Mouse (Mus musculus) lung, postnatal 0 days (tissue): ENCODE data around the gene Tgfb3. TPM values are rescaled to one million over a fixed set of nuclear protein-coding genes. Genes with fewer than 3 reads are reported as not detected.

Experiments used
- ATAC-seq: fragments of 200-750 bp; cut with Nextera tagmentation; 2 replicates; pipeline ENCODE4 v1.8.0; 2017; ENCODE audit warnings: moderate library complexity
- DNase-seq: peaks from one replicate; pipeline ENCODE4 v3.0.0-alpha.2; 2016; ENCODE audit warnings: low spot score
- H3K27ac ChIP-seq: fragments of 300-500 bp; sonication (generic); 2 replicates; pipeline ENCODE4 v1.5.1; 2014; ENCODE audit warnings: antibody characterized with exemption, mild to moderate bottlenecking, low read length, mixed read lengths
- H3K27me3 ChIP-seq: fragments of 300-500 bp; sonication (generic); replicated peaks from 2 replicates; pipeline ENCODE4 v1.6.1; 2014; ENCODE audit warnings: low read length, mixed read lengths; ENCODE audit not compliant: insufficient read depth
- H3K36me3 ChIP-seq: fragments of 300-500 bp; sonication (generic); 2 replicates; pipeline ENCODE4 v1.6.1; 2014; ENCODE audit warnings: low read length, mixed read lengths; ENCODE audit not compliant: insufficient read depth
- H3K4me1 ChIP-seq: fragments of 300-500 bp; sonication (generic); 2 replicates; pipeline ENCODE4 v1.6.1; 2014; ENCODE audit warnings: antibody characterized with exemption, low read depth, low read length, mixed read lengths; ENCODE audit not compliant: insufficient read depth
- H3K4me2 ChIP-seq: fragments of 300-500 bp; sonication (generic); replicated peaks from 2 replicates; pipeline ENCODE4 v1.6.1; 2014; ENCODE audit warnings: low read depth, mild to moderate bottlenecking, low read length, moderate library complexity, mixed read lengths
- H3K4me3 ChIP-seq: fragments of 300-500 bp; sonication (generic); 2 replicates; pipeline ENCODE4 v1.5.1; 2014; ENCODE audit warnings: low read depth, low read length
- H3K9ac ChIP-seq: fragments of 300-500 bp; sonication (generic); replicated peaks from 2 replicates; pipeline ENCODE4 v1.6.1; 2014; ENCODE audit warnings: low read depth, mild to moderate bottlenecking
- H3K9me3 ChIP-seq: fragments of 300-500 bp; sonication (generic); 2 replicates; pipeline ENCODE4 v1.6.1; 2016; ENCODE audit warnings: low read length, mixed read lengths
- CTCF ChIP-seq: IDR thresholded peaks from 2 replicates; pipeline ENCODE4 v1.5.1; 2016; ENCODE audit warnings: antibody characterized with exemption, mild to moderate bottlenecking
- EP300 ChIP-seq: IDR thresholded peaks from 2 replicates; pipeline ENCODE4 v1.6.1; 2016; ENCODE audit warnings: antibody characterized with exemption, mild to moderate bottlenecking, control low read depth
- WGBS: fragments of 180-500 bp; shearing (Covaris S2); extraction: QIAGEN DNeasy Blood & Tissue Kit; methylation state at CpG from one replicate; pipeline ENCODE4 v1.1.7; 2014; 5-methylcytosine and 5-hydroxymethylcytosine counted together
- polyA plus RNA-seq: library from polyadenylated mRNA; unstranded; fragments of >200 nt; fragmentation: Nextera tagmentation; extraction: Ambion mirVana; gene quantifications from 2 replicates; pipeline ENCODE4 v1.2.1, GENCODE M21; 2015

The Tgfb3 gene
- polyA plus RNA-seq, 1 experiment from 2014 or later, result 20.6 TPM

- Histone ChIP-seq H3K4me3 (no peak overlapping the region), H3K4me2 (no peak overlapping the region), H3K36me3 (no peaks in the 10 kb centered on the region), H3K4me1 (no peaks in the 10 kb centered on the region), H3K27me3 (no peaks in the 10 kb centered on the region), H3K9me3 (no peaks in the 10 kb centered on the region), H3K27ac (no peak overlapping the region), H3K9ac (no peak overlapping the region)
- no peak for ATAC-seq
- TF ChIP-seq CTCF, result no peak
- no peak for DNase-seq
- 87% methylated on average over 8 of the region's 8 CpGs for WGBS
Observed at GRCm38 (mm10) chr12:86057516-86057915, 21.3 kb downstream of the Tgfb3 start.

DNA sequence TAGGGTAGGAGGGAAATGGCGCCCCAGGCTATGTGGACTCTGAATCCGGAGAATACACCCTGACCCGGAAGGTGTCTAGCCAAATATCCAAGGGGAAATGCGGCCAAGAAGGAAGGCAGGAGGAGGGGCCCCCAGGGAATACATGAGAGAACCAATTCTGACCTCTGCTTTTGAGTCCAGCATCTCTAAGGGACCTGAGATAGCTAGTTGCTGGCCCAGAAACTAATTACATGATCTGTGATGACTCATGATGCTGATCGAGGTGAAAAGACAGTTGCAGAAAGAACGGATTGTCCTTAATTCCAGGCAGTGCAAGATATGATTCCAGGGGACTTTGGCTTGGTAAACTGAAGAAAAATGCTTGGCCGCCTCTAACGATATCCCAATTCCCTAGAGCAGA lies 21.9 kb downstream of the Tgfb3 start:
- no peak for DNase-seq
- Histone ChIP-seq H3K9ac (no peak overlapping the region), H3K4me3 (no peak overlapping the region), H3K9me3 (no peaks in the 10 kb centered on the region), H3K4me2 (no peak overlapping the region), H3K4me1 (no peaks in the 10 kb centered on the region), H3K27me3 (no peaks in the 10 kb centered on the region), H3K27ac (no peak overlapping the region), H3K36me3 (no peaks in the 10 kb centered on the region)
- WGBS, result 85% methylated on average over 8 of the region's 8 CpGs
- TF ChIP-seq CTCF (no peak), EP300 (no peak)
- no peak for ATAC-seq

GRCm38 (mm10) chr12:86055306-86055705 lies 23.5 kb downstream of the Tgfb3 start:
- no peak for ATAC-seq
- H3K36me3 ChIP-seq, result no peaks in the 10 kb centered on the region
- no peaks in the 10 kb centered on the region for H3K9me3 ChIP-seq
- no peak overlapping the region for H3K27ac ChIP-seq
- no peak overlapping the region for H3K9ac ChIP-seq
- H3K4me3 ChIP-seq, result no peak overlapping the region
- H3K4me2 ChIP-seq, result no peak overlapping the region
- H3K4me1 ChIP-seq, result no peaks in the 10 kb centered on the region
- 89% methylated on average over 2 of the region's 2 CpGs for WGBS
- no peak for DNase-seq
- TF ChIP-seq EP300, result no peak
- TF ChIP-seq CTCF, result no peak
- H3K27me3 ChIP-seq, result no peaks in the 10 kb centered on the region

GRCm38 (mm10) chr12:86051477-86051876 lies 27.4 kb downstream of the Tgfb3 start:
- H3K4me2 ChIP-seq, result no peak overlapping the region
- WGBS, result 77% methylated on average over 5 of the region's 5 CpGs
- H3K9ac ChIP-seq, result no peak overlapping the region
- H3K4me1 ChIP-seq, result no peaks in the 10 kb centered on the region
- no peaks in the 10 kb centered on the region for H3K9me3 ChIP-seq
- TF ChIP-seq EP300 (no peak), CTCF (no peak)
- ATAC-seq (no peak), DNase-seq (no peak)
- H3K4me3 ChIP-seq, result no peak overlapping the region
- H3K36me3 ChIP-seq, result no peaks in the 10 kb centered on the region
- H3K27me3 ChIP-seq, result no peaks in the 10 kb centered on the region
- no peak overlapping the region for H3K27ac ChIP-seq

DNA sequence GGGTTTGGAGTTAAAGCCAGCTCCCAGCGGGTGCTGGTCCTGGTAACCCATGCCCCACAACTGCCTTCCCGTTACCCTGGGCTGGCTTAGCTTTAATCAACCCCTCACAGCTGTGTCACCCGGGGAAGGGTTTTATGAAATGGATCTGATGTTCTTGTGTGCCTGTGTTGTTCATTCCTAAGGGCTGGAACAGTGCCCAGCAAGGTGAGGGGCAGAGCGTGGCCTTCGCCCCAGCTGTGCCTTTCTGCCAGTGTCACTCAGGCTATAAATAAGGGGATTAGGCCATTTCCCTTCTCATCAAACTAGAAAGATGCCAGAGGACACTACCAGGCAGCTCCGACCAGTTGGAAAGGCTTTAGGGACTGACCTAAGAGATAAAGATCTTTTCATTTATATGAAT lies 29.0 kb downstream of the Tgfb3 start:
- H3K27me3 ChIP-seq, result no peaks in the 10 kb centered on the region
- no peak for DNase-seq
- no peaks in the 10 kb centered on the region for H3K9me3 ChIP-seq
- no peaks in the 10 kb centered on the region for H3K4me1 ChIP-seq
- H3K36me3 ChIP-seq, result no peaks in the 10 kb centered on the region
- H3K4me2 ChIP-seq, result no peak overlapping the region
- H3K27ac ChIP-seq, result no peak overlapping the region
- 79% methylated on average over 6 of the region's 6 CpGs for WGBS
- no peak for TF ChIP-seq EP300
- TF ChIP-seq CTCF, result no peak
- no peak overlapping the region for H3K4me3 ChIP-seq
- no peak for ATAC-seq
- H3K9ac ChIP-seq, result no peak overlapping the region

DNA sequence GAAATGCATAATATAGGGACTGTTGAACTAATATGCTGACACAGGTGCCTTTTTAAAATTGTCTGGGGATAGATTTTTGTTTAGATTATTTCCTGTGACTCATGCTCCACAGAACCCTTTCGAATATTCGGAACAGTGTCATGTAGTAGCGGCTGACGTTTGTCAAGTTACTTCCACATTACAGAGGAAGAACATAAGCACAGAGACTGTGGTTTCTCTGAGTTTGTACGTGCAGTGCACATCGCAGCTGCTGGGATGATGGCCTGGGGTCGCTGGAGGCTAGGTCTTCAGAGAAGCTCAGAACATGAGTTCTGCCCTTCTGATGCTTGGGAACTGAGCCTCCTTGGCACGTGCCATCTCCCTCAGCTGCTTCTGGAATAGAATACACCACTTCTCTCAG lies 31.5 kb downstream of the Tgfb3 start:
- Histone ChIP-seq H3K27ac (no peak overlapping the region), H3K4me1 (no peaks in the 10 kb centered on the region), H3K9ac (no peak overlapping the region), H3K27me3 (no peaks in the 10 kb centered on the region), H3K4me3 (no peak overlapping the region), H3K36me3 (no peaks in the 10 kb centered on the region), H3K4me2 (no peak overlapping the region), H3K9me3 (no peaks in the 10 kb centered on the region)
- DNase-seq (no peak), ATAC-seq (no peak)
- no peak for TF ChIP-seq CTCF
- no peak for TF ChIP-seq EP300
- 68% methylated on average over 8 of the region's 8 CpGs for WGBS

DNA sequence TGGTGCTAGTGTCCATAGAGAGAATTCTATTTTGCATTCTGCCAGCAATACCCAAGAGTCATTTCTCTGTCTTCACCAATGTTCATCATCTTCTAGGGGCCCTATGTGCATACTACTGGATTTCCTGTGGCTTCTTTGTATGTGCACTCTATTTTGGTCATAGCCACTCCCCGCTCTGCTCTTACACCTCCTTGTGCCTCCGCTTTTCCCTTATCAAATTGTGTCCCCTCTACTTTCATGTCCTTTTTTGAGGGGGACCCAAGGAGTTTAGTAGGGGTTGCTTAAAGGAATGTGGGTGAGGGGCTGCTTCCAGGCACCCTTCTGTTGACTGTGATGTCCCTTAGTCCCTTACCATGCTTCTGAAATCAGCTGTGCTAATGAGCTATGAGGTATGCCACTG lies 32.1 kb downstream of the Tgfb3 start:
- Histone ChIP-seq H3K27ac (no peak overlapping the region), H3K4me1 (no peaks in the 10 kb centered on the region), H3K9me3 (no peaks in the 10 kb centered on the region), H3K36me3 (no peaks in the 10 kb centered on the region), H3K4me3 (no peak overlapping the region), H3K27me3 (no peaks in the 10 kb centered on the region), H3K9ac (no peak overlapping the region), H3K4me2 (no peak overlapping the region)
- no peak for ATAC-seq
- 98% methylated on average over 2 of the region's 2 CpGs for WGBS
- TF ChIP-seq CTCF (no peak), EP300 (no peak)
- no peak for DNase-seq
